Mouse (Mus musculus) mature B cell (primary cell): ENCODE measurements around the gene Naip1.
"Not testable (repeated sequence)": the region's sequence is repeated elsewhere in the genome, so short reads cannot be mapped to it uniquely, and the experiment has no call there.

Experiments
- in situ Hi-C: fragments of 300-500 bp; cut with MboI; formaldehyde crosslinking; loops from 2 replicates; pipeline ENCODE4 v1.14.3; 2019

Gene Naip1

GRCm38 (mm10) chr13:100452415-100453127 lies at the start of gene Naip1:
TSS of gene Naip1 (minus strand) at chr13:100452869.
- in situ Hi-C loops: not testable (repeated sequence)

GRCm38 (mm10) chr13:100499625-100500024 lies 47.0 kb upstream of the Naip1 start:
- in situ Hi-C loops: not testable (repeated sequence)

DNA sequence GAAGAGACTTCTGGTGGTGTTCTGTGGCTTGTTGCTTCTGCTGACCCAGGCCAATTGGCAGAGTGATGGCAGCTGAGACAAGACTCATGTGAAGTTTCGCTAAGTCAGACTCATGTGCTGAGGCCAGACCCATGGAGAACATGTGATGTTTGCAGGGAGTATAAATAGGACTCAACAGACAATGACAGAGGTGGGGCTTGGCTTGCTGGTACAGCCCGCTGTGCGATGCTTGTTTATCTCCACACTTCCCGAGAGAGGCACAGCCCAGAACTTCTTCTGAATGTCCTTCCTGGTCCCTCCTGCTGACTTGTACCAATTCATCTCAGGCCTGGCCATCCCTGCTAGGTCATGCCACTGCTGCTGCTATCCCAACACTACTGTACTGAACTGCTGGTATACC lies 42.7 kb upstream of the Naip1 start:
- in situ Hi-C loops: no loop called here

- in situ Hi-C loops: not testable (repeated sequence)
Measured at GRCm38 (mm10) chr13:100494370-100494769, 41.7 kb upstream of the Naip1 start.

DNA sequence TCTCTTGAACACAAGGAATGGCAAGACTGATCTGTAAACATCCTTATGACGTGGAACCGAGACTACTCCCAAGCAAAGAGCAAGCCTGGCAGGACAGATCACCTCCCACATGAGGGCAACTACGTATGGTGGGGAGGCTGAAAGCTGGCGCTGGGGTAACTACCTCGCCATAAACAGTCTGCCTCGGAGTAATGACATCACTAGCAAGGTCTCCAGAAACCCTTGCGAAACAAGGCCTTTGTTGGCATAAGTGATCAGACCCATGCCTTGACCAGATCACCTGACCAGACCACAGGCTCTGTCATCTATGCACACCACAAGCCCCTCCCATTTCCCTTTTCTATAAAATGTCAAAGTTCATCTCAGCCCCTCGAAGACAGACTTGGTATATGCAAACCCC lies 40.6 kb upstream of the Naip1 start:
- in situ Hi-C loops: no loop called here

DNA sequence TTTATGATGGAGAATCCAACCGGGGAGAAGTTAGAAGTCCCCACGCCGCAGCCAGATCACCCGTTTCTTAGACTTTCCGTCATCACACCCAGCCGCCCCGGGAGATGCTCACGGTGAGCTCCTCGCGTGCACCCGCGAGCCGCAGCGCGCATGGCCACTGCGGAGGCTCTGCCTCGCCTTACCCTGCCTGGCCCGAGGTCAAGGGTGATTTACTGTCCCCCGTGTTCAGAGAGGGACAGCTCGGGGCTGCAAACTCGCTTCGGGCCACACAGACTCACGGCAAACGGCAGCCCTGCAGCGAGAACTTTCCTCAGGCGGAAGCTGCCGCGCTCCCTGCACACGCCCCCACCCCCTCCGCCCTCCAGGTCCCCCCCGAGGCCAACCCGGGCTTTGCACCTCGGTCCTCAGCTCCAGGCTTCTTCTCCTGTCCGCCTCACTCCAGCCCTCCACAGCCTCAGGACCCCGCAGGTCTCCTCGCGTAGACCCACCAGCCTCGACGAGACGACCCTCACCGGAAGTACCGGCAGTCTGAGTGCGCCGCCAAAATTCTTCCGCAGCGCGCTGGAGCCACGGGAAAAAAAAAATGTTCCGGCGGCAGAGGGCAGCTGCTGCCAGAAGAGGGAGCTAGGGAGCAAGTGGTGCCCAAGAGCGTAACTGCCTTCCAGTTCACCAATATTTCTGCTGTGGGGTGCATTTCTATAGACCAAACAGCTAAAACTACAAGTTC lies 39.6 kb upstream of the Naip1 start, which contains the start of gene Gtf2h2:
Gene Gtf2h2, minus strand, starts transcription at position 519 of the 727 bp plus-strand sequence.
- in situ Hi-C loops: no loop called here

DNA sequence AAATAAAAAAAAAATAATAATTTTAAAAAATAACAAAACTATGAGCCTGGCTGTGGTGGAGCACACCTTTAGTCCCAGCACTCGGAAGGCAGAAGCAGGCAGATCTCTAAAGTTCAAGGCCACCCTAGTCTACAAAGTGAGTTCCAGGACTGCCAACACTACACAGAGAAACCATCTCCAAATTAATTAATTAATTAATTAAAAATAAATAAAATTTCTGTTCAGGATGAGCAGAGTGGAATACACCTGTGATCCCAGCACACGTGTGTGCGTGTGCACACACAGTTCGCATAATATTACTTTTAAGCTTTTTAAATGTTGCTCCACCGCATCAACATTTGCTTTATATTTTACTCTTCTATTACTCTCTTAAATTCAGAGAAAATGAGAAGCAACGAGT lies 39.0 kb upstream of the Naip1 start:
- in situ Hi-C loops: no loop called here

DNA sequence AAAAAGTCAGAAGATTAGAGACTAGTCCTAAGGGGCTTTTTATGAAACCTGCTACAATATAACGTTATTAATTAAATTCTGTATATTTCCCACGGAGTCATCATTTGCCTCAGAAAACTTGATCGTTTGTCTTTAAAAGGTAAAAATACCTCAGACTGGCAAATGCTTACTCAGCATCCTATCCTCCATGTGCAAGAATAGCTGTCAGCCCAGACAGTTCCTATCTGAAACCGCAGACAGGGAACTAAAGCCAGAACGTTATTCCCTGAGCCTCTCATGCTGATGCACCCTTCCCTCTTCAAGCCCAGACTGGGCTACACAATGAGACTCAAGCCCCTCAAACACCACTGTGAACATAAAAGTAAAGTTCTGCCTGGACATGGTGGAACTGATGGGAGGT lies 37.8 kb upstream of the Naip1 start:
- in situ Hi-C loops: no loop called here

GRCm38 (mm10) chr13:100483610-100484009 lies 30.9 kb upstream of the Naip1 start:
- in situ Hi-C loops: no loop called here

DNA sequence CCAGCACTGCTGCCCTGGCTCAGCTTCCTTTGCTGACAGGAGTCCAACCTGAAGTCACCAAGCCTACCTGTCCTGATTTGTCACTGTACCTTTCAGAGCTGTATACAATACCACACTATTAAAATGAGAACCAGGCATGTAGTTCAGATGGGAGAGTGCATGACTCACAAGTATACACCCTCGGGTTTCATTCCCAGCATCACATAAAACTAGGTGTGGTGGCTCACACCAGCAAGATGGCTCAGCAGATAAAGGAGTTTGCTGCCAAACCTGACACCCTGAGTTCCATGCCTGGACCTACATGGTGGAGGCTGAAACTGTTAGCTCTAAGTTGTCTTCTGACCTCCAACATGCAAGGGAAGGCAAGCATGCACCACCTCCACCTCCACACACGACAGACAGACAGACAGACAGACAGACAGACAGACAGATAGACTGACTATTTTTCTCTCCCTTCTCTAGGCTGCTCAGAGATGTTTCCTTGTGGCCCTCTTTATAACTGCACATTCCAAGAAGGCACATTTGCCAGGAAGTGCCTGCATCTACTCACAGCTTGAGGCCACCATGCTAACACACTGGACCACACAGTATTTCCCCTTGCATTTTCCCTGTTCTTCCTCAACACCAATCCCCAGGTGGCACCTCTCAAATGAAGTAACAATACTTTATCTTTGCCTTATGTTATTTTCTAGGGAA lies 11.0 kb upstream of the Naip1 start:
- in situ Hi-C loops: no loop called here

- in situ Hi-C loops: no loop called here
Measured at GRCm38 (mm10) chr13:100461336-100461735, 8.7 kb upstream of the Naip1 start.

GRCm38 (mm10) chr13:100449495-100449894 lies 3.2 kb downstream of the Naip1 start:
- in situ Hi-C loops: no loop called here

DNA sequence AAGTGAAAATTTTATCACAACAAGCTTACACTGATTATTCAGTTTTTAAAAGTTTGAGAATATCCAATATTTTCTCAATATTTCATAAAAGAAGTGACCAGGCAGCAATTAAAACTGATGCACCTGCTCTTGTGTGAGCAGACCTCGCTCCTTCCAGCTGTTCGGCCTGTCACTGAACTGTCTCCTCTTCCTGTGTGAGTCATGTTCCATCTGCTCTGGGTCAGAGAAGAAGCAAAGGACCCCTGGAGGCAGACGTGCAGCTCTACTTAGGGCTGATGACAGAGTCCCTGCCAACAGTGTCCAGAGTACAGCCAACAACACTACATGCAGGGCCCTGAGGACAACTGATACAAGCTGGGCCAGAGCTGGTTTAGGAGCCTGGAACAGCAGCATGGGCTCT lies 12.6 kb downstream of the Naip1 start:
- in situ Hi-C loops: no loop called here

- in situ Hi-C loops: no loop called here
Measured at GRCm38 (mm10) chr13:100438701-100439100, 14.0 kb downstream of the Naip1 start.

GRCm38 (mm10) chr13:100437322-100437825 lies 15.3 kb downstream of the Naip1 start:
- in situ Hi-C loops: no loop called here

GRCm38 (mm10) chr13:100436556-100437163 lies 16.0 kb downstream of the Naip1 start:
- in situ Hi-C loops: not testable (repeated sequence)

- in situ Hi-C loops: not testable (repeated sequence)
Measured at GRCm38 (mm10) chr13:100419958-100420357, 32.7 kb downstream of the Naip1 start.

GRCm38 (mm10) chr13:100414428-100414827 lies 38.2 kb downstream of the Naip1 start:
- in situ Hi-C loops: no loop called here

GRCm38 (mm10) chr13:100409825-100410224 lies 42.8 kb downstream of the Naip1 start:
- in situ Hi-C loops: no loop called here

DNA sequence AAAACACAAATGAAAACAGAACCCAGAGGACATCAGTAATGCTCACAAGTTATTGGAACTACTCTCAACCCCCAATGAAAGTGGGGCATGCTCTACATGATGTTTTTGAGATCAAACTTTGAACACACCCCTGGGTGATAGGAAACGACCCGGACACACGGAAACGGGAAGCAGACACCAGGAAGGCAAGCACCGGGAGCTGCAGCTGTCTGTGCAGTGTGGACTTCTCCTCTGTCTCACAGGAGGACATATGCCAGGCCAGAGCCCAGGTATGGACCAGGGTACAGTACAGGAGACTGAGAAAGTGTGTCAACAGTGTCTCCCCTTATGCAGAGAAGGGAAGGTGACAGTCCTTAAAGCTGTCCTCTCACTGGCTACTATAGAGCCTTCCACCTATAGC lies 43.5 kb downstream of the Naip1 start:
- in situ Hi-C loops: no loop called here

- in situ Hi-C loops: no loop called here
Measured at GRCm38 (mm10) chr13:100408242-100408641, 44.4 kb downstream of the Naip1 start.
